Mouse (Mus musculus): ENCODE results near the gene Sh3bp4. TPM values are rescaled to one million over a fixed set of nuclear protein-coding genes. Genes with fewer than 3 reads are reported as not detected.

Sh3bp4 gene
- polyA plus RNA-seq, 1 experiment from 2014 or later, result 28.7 TPM

DNA sequence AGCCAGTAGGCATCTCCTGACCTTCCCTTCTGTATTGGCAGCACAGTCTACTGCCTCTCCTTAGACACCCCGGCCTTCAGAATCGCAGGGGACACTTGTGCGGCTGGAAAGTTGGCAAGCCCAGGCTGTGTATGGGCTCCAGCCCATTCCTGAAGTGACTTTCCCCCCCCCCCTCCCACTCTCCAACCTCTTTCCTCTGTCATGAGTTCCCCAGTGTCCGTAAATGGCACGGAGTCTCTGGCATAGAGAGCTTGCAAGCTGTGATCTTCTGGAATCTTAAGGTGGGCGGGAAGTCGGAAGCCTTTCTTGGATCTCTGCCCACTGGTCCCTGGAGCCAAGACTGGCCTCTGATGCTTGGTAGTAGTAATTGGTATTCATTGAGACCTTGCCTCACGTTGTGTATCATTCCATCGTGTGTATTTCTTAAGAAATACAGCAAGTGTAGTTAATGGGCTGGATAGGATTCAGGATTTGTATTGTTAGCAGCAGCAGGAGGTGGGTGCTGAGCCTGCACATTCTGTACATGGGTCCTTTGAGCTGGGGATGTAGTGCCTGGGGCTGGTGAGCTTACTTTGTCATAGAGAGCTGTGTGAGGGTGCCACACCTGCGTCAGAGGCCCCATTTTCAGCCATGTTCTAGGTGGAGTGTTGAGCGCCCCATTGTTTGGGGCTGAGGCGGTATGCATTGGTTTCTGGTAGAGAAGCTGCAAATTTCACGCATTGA, 66.0 kb downstream of the Sh3bp4 start:
- Histone ChIP-seq H3K27ac (0 out of 2 replicates have a peak overlapping the region, but pooled peaks have one; percentile 2), H3K9me3 (replicated peaks) (no peaks in the 10 kb centered on the region), H3K4me3 (replicated peaks) (no peak overlapping the region), H3K4me1 (peaks cover 41% of the 10 kb centered on the region), H3K9ac (no peak overlapping the region), H3K27me3 (no peaks in the 10 kb centered on the region), H3K4me2 (no peak overlapping the region), H3K36me3 (peaks cover 29% of the 10 kb centered on the region)
- 78% methylated on average over 13 of the region's 13 CpGs for WGBS
- ATAC-seq (replicated peaks; ENCODE audit: low FRiP score), result no peak

DNA sequence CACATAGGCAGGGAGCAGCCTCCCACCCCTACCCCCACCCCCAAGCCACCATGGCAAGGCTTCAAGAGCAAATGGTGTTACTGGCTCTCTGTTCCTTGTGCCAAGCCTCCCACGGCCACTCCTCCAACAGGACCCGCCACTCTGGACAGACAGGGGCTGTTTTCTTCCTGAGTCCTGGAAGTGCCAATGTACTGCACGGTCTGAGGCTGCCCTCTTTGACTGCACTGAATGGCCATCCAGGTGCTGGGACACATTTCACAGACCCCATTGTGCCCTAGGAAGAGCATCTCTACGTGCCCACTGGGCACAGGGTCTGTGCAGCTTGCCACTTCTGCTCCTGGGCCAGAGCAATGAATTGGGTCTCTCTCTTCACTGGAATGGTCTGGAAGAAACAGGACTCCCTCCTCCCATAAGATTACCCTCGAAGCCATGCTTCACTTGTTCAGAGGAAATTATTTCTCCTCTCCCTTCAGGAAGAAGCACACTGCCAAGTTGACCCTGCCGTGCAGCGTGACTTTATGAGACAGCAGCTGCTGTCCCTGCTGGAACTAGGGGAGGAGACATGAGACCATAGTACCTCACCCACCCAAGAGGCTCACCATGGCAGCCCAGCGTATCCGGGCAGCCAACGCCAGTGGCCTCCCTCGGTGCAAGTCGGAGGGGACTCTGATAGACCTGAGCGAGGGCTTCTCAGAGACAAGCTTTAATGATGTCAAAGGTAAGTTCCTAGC, 67.0 kb downstream of the Sh3bp4 start:
- H3K9me3 ChIP-seq (replicated peaks), result no peaks in the 10 kb centered on the region
- no peak overlapping the region for H3K4me2 ChIP-seq
- ATAC-seq (replicated peaks; ENCODE audit: low FRiP score), result peak; percentile 8; the same call in 1 of the 2 replicates
- no peak overlapping the region for H3K4me3 ChIP-seq (replicated peaks)
- H3K27me3 ChIP-seq, result no peaks in the 10 kb centered on the region
- WGBS, result 56% methylated on average over 13 of the region's 13 CpGs
- H3K27ac ChIP-seq, result 0 out of 2 replicates have a peak overlapping the region, but pooled peaks have one; percentile 10
- H3K4me1 ChIP-seq, result peaks cover 41% of the 10 kb centered on the region
- H3K9ac ChIP-seq, result no peak overlapping the region
- peaks cover 37% of the 10 kb centered on the region for H3K36me3 ChIP-seq

DNA sequence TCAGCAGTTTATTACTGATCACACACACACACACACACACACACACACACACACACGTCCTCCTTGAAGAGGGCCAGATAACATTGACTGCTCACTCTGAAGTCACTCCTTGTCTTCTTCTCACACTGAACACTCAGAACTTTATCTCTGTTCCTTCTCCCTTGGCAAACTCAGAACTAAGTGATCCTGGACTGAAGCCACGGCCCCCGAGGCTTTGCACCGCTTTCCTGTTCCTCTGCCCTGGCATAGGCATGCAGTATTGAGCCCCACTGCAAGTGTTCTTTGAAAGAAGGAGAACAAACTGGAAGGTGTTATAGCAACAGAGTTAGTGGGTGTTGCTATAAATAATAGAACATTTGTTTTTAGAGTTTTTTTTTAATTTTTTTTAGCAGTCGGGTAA, 68.1 kb downstream of the Sh3bp4 start:
- Histone ChIP-seq H3K4me3 (replicated peaks) (no peak overlapping the region), H3K4me2 (no peak overlapping the region), H3K27me3 (no peaks in the 10 kb centered on the region), H3K27ac (no peak overlapping the region), H3K9ac (no peak overlapping the region), H3K4me1 (peaks cover 36% of the 10 kb centered on the region), H3K9me3 (replicated peaks) (no peaks in the 10 kb centered on the region), H3K36me3 (peaks cover 46% of the 10 kb centered on the region)
- WGBS, result 76% methylated on average over 5 of the region's 5 CpGs
- ATAC-seq (replicated peaks; ENCODE audit: low FRiP score), result no peak

DNA sequence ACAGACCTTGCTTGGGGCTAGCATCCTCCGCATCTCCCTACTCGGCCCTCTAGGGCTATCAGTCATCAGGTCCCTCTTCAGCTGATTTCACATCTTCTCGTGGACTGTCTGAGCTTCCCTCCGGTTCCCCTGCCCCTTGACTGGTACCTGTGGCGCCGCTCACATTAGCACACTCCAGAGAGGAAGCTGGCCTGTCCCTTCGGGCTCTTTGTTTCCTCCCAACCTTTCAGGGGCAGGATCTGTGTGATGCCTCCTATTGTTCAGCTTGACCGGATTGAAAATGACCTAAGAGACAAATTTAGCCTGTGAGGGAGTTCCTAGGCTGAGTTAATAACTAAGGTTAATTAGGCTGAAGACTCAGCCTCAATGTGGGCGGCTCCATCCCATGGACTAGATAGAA, 69.9 kb downstream of the Sh3bp4 start:
- Histone ChIP-seq H3K4me1 (peaks cover 29% of the 10 kb centered on the region), H3K4me2 (no peak overlapping the region), H3K27ac (no peak overlapping the region), H3K4me3 (replicated peaks) (no peak overlapping the region), H3K9ac (no peak overlapping the region), H3K9me3 (replicated peaks) (no peaks in the 10 kb centered on the region), H3K36me3 (peaks cover 64% of the 10 kb centered on the region), H3K27me3 (no peaks in the 10 kb centered on the region)
- ATAC-seq (replicated peaks; ENCODE audit: low FRiP score), result no peak
- WGBS, result 87% methylated on average over 9 of the region's 9 CpGs

DNA sequence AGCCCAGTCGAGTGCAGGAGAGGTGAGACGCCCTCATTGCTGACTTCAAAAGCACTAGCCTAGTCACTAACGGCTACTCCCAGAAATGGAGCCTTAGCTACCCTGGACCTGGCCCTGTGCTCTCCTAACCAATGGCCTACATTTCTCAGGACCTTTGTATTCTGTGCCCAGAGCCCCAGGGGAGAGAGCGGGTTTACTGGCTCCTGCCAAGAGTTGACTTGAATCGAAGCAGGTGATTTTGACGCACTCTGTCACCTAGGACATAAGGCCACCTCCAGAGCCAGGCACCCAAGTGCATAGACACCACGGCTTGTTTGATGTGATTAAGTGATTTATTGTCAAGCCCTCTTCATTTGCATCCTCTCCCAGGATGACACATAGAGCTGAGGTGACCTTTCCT, 80.9 kb downstream of the Sh3bp4 start:
- H3K27ac ChIP-seq, result no peak overlapping the region
- 74% methylated on average over 7 of the region's 7 CpGs for WGBS
- no peak overlapping the region for H3K4me2 ChIP-seq
- peaks cover 76% of the 10 kb centered on the region for H3K36me3 ChIP-seq
- H3K27me3 ChIP-seq, result no peaks in the 10 kb centered on the region
- H3K9ac ChIP-seq, result no peak overlapping the region
- ATAC-seq (replicated peaks; ENCODE audit: low FRiP score), result no peak
- peaks cover 4% of the 10 kb centered on the region; the same call in 1 of the 2 replicates for H3K4me1 ChIP-seq
- H3K4me3 ChIP-seq (replicated peaks), result no peak overlapping the region
- H3K9me3 ChIP-seq (replicated peaks), result no peaks in the 10 kb centered on the region

DNA sequence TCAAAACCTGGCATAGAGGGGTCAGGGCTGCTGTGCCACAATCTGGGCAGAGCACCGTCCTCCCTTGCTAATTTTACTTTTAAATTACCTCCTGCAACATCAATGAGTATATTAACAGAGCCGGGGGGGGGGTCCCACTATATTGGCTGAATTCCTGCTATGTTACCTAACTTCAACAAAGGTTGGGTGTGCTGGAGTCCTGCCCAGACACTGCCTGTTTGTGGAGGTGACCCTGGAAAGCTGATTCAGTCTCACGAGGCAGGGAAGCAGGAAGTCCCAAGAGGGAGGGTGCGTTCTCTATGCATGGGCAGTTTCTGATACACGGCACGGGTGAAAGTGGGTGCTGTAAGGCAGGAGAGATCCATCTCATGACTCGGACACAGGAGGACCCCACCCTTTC, 82.4 kb downstream of the Sh3bp4 start:
- no peak overlapping the region for H3K9ac ChIP-seq
- no peak overlapping the region for H3K4me3 ChIP-seq (replicated peaks)
- H3K4me2 ChIP-seq, result no peak overlapping the region
- WGBS, result 62% methylated on average over 7 of the region's 7 CpGs
- ATAC-seq (replicated peaks; ENCODE audit: low FRiP score), result no peak
- no peak overlapping the region for H3K27ac ChIP-seq
- no peaks in the 10 kb centered on the region for H3K27me3 ChIP-seq
- H3K4me1 ChIP-seq, result peaks cover 4% of the 10 kb centered on the region; the same call in 1 of the 2 replicates
- no peaks in the 10 kb centered on the region for H3K9me3 ChIP-seq (replicated peaks)
- H3K36me3 ChIP-seq, result peaks cover 67% of the 10 kb centered on the region

DNA sequence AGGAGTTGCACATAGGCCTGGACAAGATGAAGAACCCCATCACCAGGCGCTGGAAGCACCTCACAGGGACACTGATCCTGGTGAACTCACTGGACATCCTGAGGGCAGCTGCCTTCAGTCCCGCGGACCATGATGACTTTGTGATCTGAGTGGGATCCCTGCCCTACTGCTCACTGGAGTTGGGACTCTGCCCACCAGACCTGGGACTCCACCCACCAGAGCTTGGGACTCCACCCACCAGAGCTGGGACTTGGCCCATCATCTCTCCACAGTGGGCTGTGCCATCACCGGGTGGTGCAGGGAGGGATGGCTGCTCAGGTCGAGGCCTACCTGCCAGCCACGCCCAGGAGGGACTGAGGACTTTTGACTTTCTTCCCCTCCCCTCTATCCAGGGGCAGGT, 83.0 kb downstream of the Sh3bp4 start:
- H3K27me3 ChIP-seq, result no peaks in the 10 kb centered on the region
- H3K9me3 ChIP-seq (replicated peaks), result no peaks in the 10 kb centered on the region
- no peak overlapping the region for H3K4me2 ChIP-seq
- ATAC-seq (replicated peaks; ENCODE audit: low FRiP score), result no peak
- H3K9ac ChIP-seq, result no peak overlapping the region
- no peak overlapping the region for H3K27ac ChIP-seq
- no peak overlapping the region for H3K4me3 ChIP-seq (replicated peaks)
- H3K36me3 ChIP-seq, result peaks cover 63% of the 10 kb centered on the region
- 85% methylated on average over 6 of the region's 6 CpGs for WGBS
- H3K4me1 ChIP-seq, result peaks cover 4% of the 10 kb centered on the region; the same call in 1 of the 2 replicates

DNA sequence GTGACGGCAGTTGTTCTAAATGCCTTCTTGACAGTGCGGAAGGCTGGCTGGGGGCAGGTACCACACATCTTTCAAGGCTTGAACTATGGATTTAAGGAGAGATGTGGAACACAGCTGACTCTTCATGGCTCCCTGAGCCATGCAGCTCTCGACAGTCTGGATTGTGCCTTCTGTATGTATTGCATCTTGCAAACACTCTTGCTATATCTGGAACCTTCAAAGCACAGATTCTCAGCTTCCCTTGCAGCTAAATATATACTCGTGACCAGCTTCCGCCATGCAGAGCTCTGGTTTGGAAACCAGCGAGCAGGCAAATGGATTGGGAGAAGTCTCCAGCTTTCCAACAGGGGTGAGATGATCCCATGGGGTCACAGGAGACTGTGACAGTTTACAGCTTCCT, 93.3 kb downstream of the Sh3bp4 start:
- ATAC-seq (replicated peaks; ENCODE audit: low FRiP score), result no peak
- no peak overlapping the region for H3K27ac ChIP-seq
- 91% methylated on average over 6 of the region's 6 CpGs for WGBS
- peaks cover 18% of the 10 kb centered on the region for H3K4me1 ChIP-seq
- H3K4me2 ChIP-seq, result no peak overlapping the region
- no peak overlapping the region for H3K9ac ChIP-seq
- H3K27me3 ChIP-seq, result no peaks in the 10 kb centered on the region
- H3K36me3 ChIP-seq, result no peaks in the 10 kb centered on the region
- no peaks in the 10 kb centered on the region for H3K9me3 ChIP-seq (replicated peaks)
- H3K4me3 ChIP-seq (replicated peaks), result no peak overlapping the region

DNA sequence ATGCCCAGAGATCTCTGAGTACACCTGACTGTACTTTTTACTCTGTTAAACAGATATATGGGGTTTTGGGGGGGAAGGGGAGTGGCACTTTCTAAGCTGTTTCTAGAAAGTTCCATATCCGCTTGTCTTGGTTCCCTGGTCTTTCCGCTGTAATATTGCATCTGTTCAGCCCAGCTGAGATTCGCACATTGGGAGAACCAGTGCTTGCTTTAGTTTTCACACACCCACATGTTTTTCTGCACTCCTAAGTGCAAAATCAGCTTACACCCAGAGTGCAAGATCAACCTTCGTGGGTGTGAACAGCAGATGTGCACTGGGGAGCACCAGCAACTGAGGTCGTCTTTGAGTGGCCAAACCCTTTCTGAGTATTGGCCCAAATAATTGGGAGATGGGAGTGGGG, 94.1 kb downstream of the Sh3bp4 start:
- H3K9me3 ChIP-seq (replicated peaks), result no peaks in the 10 kb centered on the region
- H3K9ac ChIP-seq, result no peak overlapping the region
- 69% methylated on average over 5 of the region's 5 CpGs for WGBS
- no peak overlapping the region for H3K4me2 ChIP-seq
- peak overlapping the region; percentile 1; the same call in 1 of the 2 replicates for H3K27ac ChIP-seq
- H3K4me3 ChIP-seq (replicated peaks), result no peak overlapping the region
- no peaks in the 10 kb centered on the region for H3K27me3 ChIP-seq
- H3K4me1 ChIP-seq, result peaks cover 18% of the 10 kb centered on the region
- no peaks in the 10 kb centered on the region for H3K36me3 ChIP-seq
- no peak for ATAC-seq (replicated peaks; ENCODE audit: low FRiP score)

DNA sequence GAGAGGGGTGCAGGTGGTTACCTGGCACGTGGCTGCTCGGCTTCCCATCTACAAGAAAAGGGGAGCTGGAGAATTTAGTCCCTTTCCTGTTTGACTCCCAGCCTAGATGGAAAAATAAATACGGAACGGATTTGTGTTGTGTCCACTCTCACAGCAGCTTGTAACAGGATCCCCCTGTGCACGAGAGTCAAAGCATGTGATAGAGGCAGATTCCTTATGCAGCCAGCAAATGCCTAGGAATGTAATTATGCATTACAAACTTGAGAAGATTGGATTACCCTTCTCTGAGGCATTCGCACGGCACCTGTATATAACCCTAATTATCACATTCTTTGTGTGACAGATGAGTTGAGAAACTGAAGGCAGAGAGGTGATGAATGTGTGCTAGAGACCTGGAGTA, 94.5 kb downstream of the Sh3bp4 start:
- peak overlapping the region; percentile 1; the same call in 1 of the 2 replicates for H3K27ac ChIP-seq
- no peak for ATAC-seq (replicated peaks; ENCODE audit: low FRiP score)

DNA sequence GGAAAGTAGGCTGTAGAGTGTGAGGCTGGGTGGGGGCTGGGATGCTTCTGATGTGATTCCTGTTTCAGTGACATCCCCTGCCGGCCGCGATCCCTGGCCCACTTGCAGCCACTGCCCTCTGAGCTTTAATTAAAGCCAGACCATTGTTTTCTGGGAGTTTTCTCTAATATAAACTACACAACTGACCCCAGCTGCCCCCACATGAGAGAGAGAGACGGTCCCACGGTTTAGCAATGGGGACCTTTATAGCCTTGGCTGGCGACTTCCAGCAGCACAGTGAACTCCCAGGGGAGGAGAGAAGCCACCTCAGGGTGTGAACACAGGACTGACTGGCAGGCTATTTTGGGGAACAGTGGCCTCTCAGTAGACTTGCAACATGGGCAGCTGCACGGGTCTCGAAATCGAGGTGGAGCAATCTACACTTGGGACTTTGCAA, 96.6 kb downstream of the Sh3bp4 start:
- Histone ChIP-seq H3K36me3 (no peaks in the 10 kb centered on the region), H3K4me3 (replicated peaks) (no peak overlapping the region), H3K27me3 (no peaks in the 10 kb centered on the region), H3K9ac (no peak overlapping the region), H3K27ac (no peak overlapping the region), H3K9me3 (replicated peaks) (no peaks in the 10 kb centered on the region), H3K4me1 (peaks cover 22% of the 10 kb centered on the region), H3K4me2 (no peak overlapping the region)
- ATAC-seq (replicated peaks; ENCODE audit: low FRiP score), result 0 out of 2 replicates have a peak, but pooled peaks have one; percentile 31
- WGBS, result 20% methylated on average over 9 of the region's 9 CpGs

More for the DNA sequence above, 94.5 kb downstream of the Sh3bp4 start:
- Histone ChIP-seq H3K9ac (no peak overlapping the region), H3K4me2 (no peak overlapping the region), H3K9me3 (replicated peaks) (no peaks in the 10 kb centered on the region), H3K4me3 (replicated peaks) (no peak overlapping the region), H3K4me1 (peaks cover 18% of the 10 kb centered on the region), H3K36me3 (no peaks in the 10 kb centered on the region), H3K27me3 (no peaks in the 10 kb centered on the region)
- WGBS, result 20% methylated on average over 7 of the region's 7 CpGs

DNA sequence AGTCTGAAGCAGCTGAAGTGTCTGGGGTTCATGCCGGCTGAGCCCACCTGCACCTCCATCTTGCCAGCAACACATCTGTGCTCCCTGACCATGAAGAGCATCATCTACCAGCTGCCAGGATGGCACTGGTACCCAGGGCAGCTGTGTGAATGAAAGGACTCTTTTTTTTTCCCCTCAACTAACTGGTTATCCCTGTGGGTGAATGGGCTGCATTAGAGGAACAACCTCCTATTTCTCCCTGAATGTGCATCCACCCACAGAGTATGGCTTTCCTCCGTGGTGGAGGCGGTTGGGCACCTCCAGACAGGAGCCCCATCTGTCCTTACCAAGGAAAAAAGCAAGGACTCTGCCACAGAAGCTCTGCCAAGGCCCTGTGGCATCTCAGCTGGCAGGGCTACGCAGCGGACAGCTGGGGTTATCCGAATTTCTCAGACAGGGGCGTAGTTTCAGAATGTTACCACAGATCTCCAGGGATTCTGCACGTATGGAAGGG, 101.1 kb downstream of the Sh3bp4 start:
- Histone ChIP-seq H3K4me3 (replicated peaks) (no peak overlapping the region), H3K4me2 (no peak overlapping the region), H3K9me3 (replicated peaks) (no peaks in the 10 kb centered on the region), H3K27ac (no peak overlapping the region), H3K4me1 (peaks cover 17% of the 10 kb centered on the region), H3K27me3 (no peaks in the 10 kb centered on the region), H3K9ac (no peak overlapping the region), H3K36me3 (no peaks in the 10 kb centered on the region)
- ATAC-seq (replicated peaks; ENCODE audit: low FRiP score), result no peak
- WGBS, result 71% methylated on average over 8 of the region's 8 CpGs
